Mouse (Mus musculus): ENCODE results near the gene Fbxo47. TPM values are rescaled to one million over a fixed set of nuclear protein-coding genes. Genes with fewer than 3 reads are reported as not detected.
"Not testable (repeated sequence)": the region's sequence is repeated elsewhere in the genome, so short reads cannot be mapped to it uniquely, and the experiment has no call there.

Gene Fbxo47
- polyA plus RNA-seq, 1 experiment from 2014 or later, result 0.63 TPM

GRCm38 (mm10) chr11:97839441-97840134, 44.4 kb downstream of the Fbxo47 start:
- no peak overlapping the region for H3K4me2 ChIP-seq (ENCODE audit: low read length)

GRCm38 (mm10) chr11:97838779-97839440, 45.0 kb downstream of the Fbxo47 start:
- Histone ChIP-seq H3K4me2 (ENCODE audit: low read length) (no peak overlapping the region), H3K9me3 (ENCODE audit: control insufficient read depth, low read length) (no peaks in the 10 kb centered on the region), H3K9ac (replicated peaks; ENCODE audit: low read depth, low read length) (no peak overlapping the region), H3K36me3 (ENCODE audit: control insufficient read depth, insufficient read depth) (peaks cover 11% of the 10 kb centered on the region; the same call in 1 of the 2 replicates), H3K27me3 (replicated peaks; ENCODE audit: control insufficient read depth, insufficient read depth, low read length) (no peaks in the 10 kb centered on the region), H3K4me3 (replicated peaks; ENCODE audit: low read length) (no peak overlapping the region), H3K4me1 (replicated peaks; ENCODE audit: control insufficient read depth, insufficient read depth, low read length) (peaks cover 14% of the 10 kb centered on the region), H3K27ac (ENCODE audit: low read length) (no peak overlapping the region)
- no peak for ATAC-seq
- 45% methylated on average over 10 of the region's 10 CpGs for WGBS

More at GRCm38 (mm10) chr11:97839441-97840134, 44.4 kb downstream of the Fbxo47 start:
- H3K36me3 ChIP-seq (ENCODE audit: control insufficient read depth, insufficient read depth), result peaks cover 5% of the 10 kb centered on the region; the same call in 1 of the 2 replicates
- H3K9ac ChIP-seq (replicated peaks; ENCODE audit: low read depth, low read length), result no peak overlapping the region
- 60% methylated on average over 11 of the region's 11 CpGs for WGBS
- peaks cover 14% of the 10 kb centered on the region for H3K4me1 ChIP-seq (replicated peaks; ENCODE audit: control insufficient read depth, insufficient read depth, low read length)
- H3K9me3 ChIP-seq (ENCODE audit: control insufficient read depth, low read length), result no peaks in the 10 kb centered on the region
- no peak for ATAC-seq
- H3K27ac ChIP-seq (ENCODE audit: low read length), result no peak overlapping the region
- H3K4me3 ChIP-seq (replicated peaks; ENCODE audit: low read length), result no peak overlapping the region
- no peaks in the 10 kb centered on the region for H3K27me3 ChIP-seq (replicated peaks; ENCODE audit: control insufficient read depth, insufficient read depth, low read length)

DNA sequence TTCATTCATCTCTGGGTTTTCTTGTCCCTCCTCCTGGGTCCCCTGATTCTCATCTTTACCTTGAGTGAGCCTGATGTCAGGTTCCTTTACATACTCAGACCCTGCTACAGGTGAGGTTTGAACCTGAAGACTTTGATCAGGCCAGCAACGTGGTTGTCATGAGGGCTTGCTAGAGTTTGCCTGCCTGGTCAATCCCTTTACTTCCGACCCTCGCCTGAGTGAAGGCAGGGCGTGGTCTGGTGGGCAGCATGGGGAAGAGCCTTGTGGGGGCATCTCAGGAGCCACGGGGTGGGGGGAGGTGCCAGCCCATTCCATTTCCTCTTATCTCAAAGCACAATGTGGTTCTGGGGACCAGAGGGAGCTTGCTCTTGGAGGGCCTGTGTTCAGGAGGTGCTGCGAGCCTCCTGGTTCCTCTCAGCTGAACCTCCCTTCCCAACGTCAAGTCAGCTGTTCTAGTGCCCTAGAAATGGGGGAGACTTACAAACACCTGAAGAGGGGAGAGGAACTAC, 46.3 kb downstream of the Fbxo47 start:
- H3K9me3 ChIP-seq (ENCODE audit: control insufficient read depth, low read length), result no peaks in the 10 kb centered on the region
- H3K4me2 ChIP-seq (ENCODE audit: low read length), result no peak overlapping the region
- WGBS, result 85% methylated on average over 7 of the region's 7 CpGs
- no peaks in the 10 kb centered on the region for H3K27me3 ChIP-seq (replicated peaks; ENCODE audit: control insufficient read depth, insufficient read depth, low read length)
- H3K9ac ChIP-seq (replicated peaks; ENCODE audit: low read depth, low read length), result no peak overlapping the region
- H3K27ac ChIP-seq (ENCODE audit: low read length), result no peak overlapping the region
- peaks cover 14% of the 10 kb centered on the region for H3K4me1 ChIP-seq (replicated peaks; ENCODE audit: control insufficient read depth, insufficient read depth, low read length)
- H3K4me3 ChIP-seq (replicated peaks; ENCODE audit: low read length), result no peak overlapping the region
- no peak for ATAC-seq
- peaks cover 13% of the 10 kb centered on the region; the same call in 1 of the 2 replicates for H3K36me3 ChIP-seq (ENCODE audit: control insufficient read depth, insufficient read depth)

DNA sequence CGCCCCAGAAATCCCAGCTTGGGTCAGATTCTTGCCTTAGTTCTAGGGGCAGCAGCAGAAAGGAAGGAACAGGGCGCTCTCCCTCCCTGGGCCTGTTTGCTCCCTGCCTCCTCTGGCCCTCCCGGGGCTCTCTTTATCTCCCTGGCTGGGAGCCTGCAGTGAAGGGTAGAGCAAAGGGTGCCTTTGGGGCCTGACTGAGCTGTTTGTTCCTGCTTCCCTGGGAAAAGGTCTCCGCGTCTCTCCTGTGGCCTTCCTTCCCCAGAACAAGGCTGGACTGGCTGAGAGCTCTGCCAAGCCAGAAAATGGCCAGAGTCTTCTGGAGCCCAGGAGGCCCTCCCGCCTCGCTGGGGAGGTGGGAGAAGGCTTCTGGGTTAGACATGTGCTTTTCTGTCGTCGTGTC, 46.9 kb downstream of the Fbxo47 start:
- H3K4me2 ChIP-seq (ENCODE audit: low read length); ATAC-seq; H3K9me3 ChIP-seq (ENCODE audit: control insufficient read depth, low read length); H3K27ac ChIP-seq (ENCODE audit: low read length); H3K4me3 ChIP-seq (replicated peaks; ENCODE audit: low read length); H3K4me1 ChIP-seq (replicated peaks; ENCODE audit: control insufficient read depth, insufficient read depth, low read length); H3K9ac ChIP-seq (replicated peaks; ENCODE audit: low read depth, low read length); H3K27me3 ChIP-seq (replicated peaks; ENCODE audit: control insufficient read depth, insufficient read depth, low read length): not testable (repeated sequence)
- peaks cover 13% of the 10 kb centered on the region; the same call in 1 of the 2 replicates for H3K36me3 ChIP-seq (ENCODE audit: control insufficient read depth, insufficient read depth)
- 78% methylated on average over 9 of the region's 9 CpGs for WGBS

DNA sequence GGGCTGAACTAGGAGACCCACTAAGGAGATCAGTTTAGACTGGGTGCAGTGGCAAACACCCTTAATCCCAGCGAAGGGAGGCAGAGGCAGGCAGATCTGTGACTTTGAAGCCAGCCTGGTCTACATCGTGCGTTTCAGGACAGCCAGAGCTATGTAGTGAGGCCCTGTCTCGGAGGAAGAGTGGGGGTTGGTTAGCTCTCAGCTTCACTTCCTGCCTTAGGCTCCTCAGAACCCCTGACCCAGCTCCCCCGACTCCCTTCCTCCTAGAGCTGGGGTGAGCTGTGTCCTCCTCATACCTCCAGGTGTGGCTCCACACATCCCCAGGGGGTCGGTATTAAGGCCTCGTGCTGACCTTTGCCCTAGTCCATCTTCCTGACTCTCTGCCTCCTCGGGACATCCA, 47.4 kb downstream of the Fbxo47 start:
- 52% methylated on average over 8 of the region's 8 CpGs for WGBS
- Histone ChIP-seq H3K4me1 (replicated peaks; ENCODE audit: control insufficient read depth, insufficient read depth, low read length) (peaks cover 5% of the 10 kb centered on the region), H3K4me3 (replicated peaks; ENCODE audit: low read length) (no peak overlapping the region), H3K4me2 (ENCODE audit: low read length) (no peak overlapping the region), H3K9me3 (ENCODE audit: control insufficient read depth, low read length) (no peaks in the 10 kb centered on the region), H3K27ac (ENCODE audit: low read length) (no peak overlapping the region), H3K27me3 (replicated peaks; ENCODE audit: control insufficient read depth, insufficient read depth, low read length) (no peaks in the 10 kb centered on the region), H3K36me3 (ENCODE audit: control insufficient read depth, insufficient read depth) (peaks cover 13% of the 10 kb centered on the region; the same call in 1 of the 2 replicates), H3K9ac (replicated peaks; ENCODE audit: low read depth, low read length) (no peak overlapping the region)
- no peak for ATAC-seq

- Histone ChIP-seq H3K36me3 (ENCODE audit: control insufficient read depth, insufficient read depth) (peaks cover 13% of the 10 kb centered on the region; the same call in 1 of the 2 replicates), H3K4me2 (ENCODE audit: low read length) (no peak overlapping the region), H3K27me3 (replicated peaks; ENCODE audit: control insufficient read depth, insufficient read depth, low read length) (no peaks in the 10 kb centered on the region), H3K27ac (ENCODE audit: low read length) (no peak overlapping the region), H3K4me1 (replicated peaks; ENCODE audit: control insufficient read depth, insufficient read depth, low read length) (no peaks in the 10 kb centered on the region), H3K9ac (replicated peaks; ENCODE audit: low read depth, low read length) (no peak overlapping the region), H3K4me3 (replicated peaks; ENCODE audit: low read length) (no peak overlapping the region), H3K9me3 (ENCODE audit: control insufficient read depth, low read length) (no peaks in the 10 kb centered on the region)
- no peak for ATAC-seq
- WGBS, result 80% methylated on average over 15 of the region's 15 CpGs
These were observed 50.6 kb downstream of the Fbxo47 start for GRCm38 (mm10) chr11:97833352-97833751.

DNA sequence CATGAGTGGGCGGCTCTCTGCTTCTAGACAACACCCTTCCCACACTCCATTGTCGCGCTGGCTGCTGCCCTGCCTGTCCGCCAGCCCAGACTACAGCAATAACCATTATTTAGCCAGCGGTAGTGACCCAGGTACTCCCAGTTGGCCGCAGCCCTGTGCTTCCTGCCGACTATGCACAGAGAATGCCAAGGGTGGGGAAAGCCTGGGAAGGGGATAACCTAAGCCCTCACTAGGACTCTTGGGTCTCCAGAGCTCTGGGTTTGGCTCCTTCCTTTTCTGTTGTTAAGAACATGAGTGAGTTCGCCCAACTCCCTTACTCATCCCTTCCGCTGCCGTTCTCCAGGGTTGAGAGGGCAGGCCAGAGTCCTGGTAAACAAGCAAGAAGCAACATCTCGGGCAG, 52.0 kb downstream of the Fbxo47 start:
- H3K4me2 ChIP-seq (ENCODE audit: low read length), result no peak overlapping the region
- peaks cover 10% of the 10 kb centered on the region; the same call in 1 of the 2 replicates for H3K36me3 ChIP-seq (ENCODE audit: control insufficient read depth, insufficient read depth)
- H3K27ac ChIP-seq (ENCODE audit: low read length), result no peak overlapping the region
- no peaks in the 10 kb centered on the region for H3K4me1 ChIP-seq (replicated peaks; ENCODE audit: control insufficient read depth, insufficient read depth, low read length)
- no peak overlapping the region for H3K4me3 ChIP-seq (replicated peaks; ENCODE audit: low read length)
- no peak for ATAC-seq
- H3K27me3 ChIP-seq (replicated peaks; ENCODE audit: control insufficient read depth, insufficient read depth, low read length), result no peaks in the 10 kb centered on the region
- H3K9me3 ChIP-seq (ENCODE audit: control insufficient read depth, low read length), result no peaks in the 10 kb centered on the region
- H3K9ac ChIP-seq (replicated peaks; ENCODE audit: low read depth, low read length), result no peak overlapping the region
- WGBS, result 87% methylated on average over 11 of the region's 11 CpGs

- Histone ChIP-seq H3K4me3 (replicated peaks; ENCODE audit: low read length) (no peak overlapping the region), H3K9me3 (ENCODE audit: control insufficient read depth, low read length) (no peaks in the 10 kb centered on the region), H3K27me3 (replicated peaks; ENCODE audit: control insufficient read depth, insufficient read depth, low read length) (no peaks in the 10 kb centered on the region), H3K4me2 (ENCODE audit: low read length) (no peak overlapping the region), H3K9ac (replicated peaks; ENCODE audit: low read depth, low read length) (no peak overlapping the region), H3K27ac (ENCODE audit: low read length) (no peak overlapping the region), H3K4me1 (replicated peaks; ENCODE audit: control insufficient read depth, insufficient read depth, low read length) (no peaks in the 10 kb centered on the region), H3K36me3 (ENCODE audit: control insufficient read depth, insufficient read depth) (peaks cover 15% of the 10 kb centered on the region; the same call in 1 of the 2 replicates)
- no peak for ATAC-seq
- WGBS, result 89% methylated on average over 6 of the region's 6 CpGs
These were observed 53.5 kb downstream of the Fbxo47 start for GRCm38 (mm10) chr11:97830501-97830900.

DNA sequence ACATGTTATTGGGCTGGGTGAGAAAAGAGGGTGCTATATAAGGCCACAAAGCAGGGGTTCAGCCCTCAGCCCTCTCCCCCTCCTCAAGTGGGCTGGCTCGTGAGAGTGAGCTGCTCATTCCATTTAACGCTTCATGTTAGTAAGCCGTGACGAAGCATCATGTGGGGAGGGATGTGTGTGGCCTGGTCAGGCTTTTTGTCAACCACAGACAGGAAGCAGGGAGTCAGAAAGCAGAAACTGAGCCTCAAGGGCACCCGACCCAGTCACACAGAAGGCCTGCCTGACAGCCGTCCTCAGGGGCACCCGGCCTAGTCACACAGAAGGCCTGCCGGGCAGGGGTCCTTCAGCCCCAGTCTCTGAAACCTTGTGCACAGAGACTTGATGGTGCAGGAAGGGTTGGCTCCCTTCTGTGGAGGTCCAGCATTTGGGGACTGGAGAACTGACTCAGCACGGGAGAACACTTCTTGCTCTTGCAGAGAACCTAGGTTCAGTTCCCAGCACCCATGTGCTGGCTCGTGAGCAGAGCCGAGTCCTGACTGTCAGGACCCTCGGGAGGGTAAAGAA, 54.0 kb downstream of the Fbxo47 start:
- Histone ChIP-seq H3K27ac (ENCODE audit: low read length) (no peak overlapping the region), H3K36me3 (ENCODE audit: control insufficient read depth, insufficient read depth) (peaks cover 17% of the 10 kb centered on the region; the same call in 1 of the 2 replicates), H3K9me3 (ENCODE audit: control insufficient read depth, low read length) (no peaks in the 10 kb centered on the region), H3K9ac (replicated peaks; ENCODE audit: low read depth, low read length) (no peak overlapping the region), H3K4me3 (replicated peaks; ENCODE audit: low read length) (no peak overlapping the region), H3K4me1 (replicated peaks; ENCODE audit: control insufficient read depth, insufficient read depth, low read length) (no peaks in the 10 kb centered on the region), H3K27me3 (replicated peaks; ENCODE audit: control insufficient read depth, insufficient read depth, low read length) (no peaks in the 10 kb centered on the region), H3K4me2 (ENCODE audit: low read length) (no peak overlapping the region)
- ATAC-seq, result no peak
- WGBS, result 90% methylated on average over 12 of the region's 12 CpGs
